Mouse (Mus musculus): Measurements from ENCODE around the gene Msi2. TPM values are rescaled to one million over a fixed set of nuclear protein-coding genes. Genes with fewer than 3 reads are reported as not detected.

Msi2 gene
- polyA plus RNA-seq, 3 experiments from 2014 or later: 23.6 to 30.8 (median 26.0) TPM

DNA sequence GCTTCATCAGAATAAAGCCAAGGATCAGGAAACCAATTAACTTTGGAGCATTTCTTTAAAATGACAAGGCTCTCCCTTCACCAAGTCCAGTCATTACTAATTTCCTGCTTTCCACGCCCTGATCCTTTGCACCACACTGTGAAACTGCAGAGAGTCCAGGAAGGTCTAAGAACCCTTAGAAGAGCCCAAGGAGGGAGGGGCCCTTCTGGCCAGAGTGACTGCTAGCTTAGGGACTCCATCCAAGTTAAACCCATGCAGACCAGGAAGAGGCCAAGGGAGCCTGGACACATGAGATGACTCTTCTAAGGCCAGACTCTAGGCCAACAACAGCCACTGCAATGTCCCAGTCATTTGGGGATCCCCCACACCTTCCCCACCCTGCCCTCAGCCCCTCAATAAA lies 83.7 kb downstream of the Msi2 start:
- no peak for ATAC-seq

DNA sequence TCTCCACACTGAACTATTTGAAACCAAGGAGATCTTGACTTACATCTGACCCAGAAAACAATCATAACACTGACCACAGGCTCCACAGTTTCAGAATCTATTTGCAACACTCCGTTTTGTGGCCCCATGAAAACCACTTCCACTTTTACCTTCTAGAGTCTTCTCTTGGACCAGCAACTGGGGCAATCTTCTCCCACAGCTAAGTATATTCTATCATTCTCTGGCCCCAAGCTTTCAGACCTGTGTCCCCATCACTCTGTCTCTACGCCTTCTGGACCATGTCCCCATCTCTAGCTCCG lies 86.4 kb downstream of the Msi2 start:
- no peak for ATAC-seq

DNA sequence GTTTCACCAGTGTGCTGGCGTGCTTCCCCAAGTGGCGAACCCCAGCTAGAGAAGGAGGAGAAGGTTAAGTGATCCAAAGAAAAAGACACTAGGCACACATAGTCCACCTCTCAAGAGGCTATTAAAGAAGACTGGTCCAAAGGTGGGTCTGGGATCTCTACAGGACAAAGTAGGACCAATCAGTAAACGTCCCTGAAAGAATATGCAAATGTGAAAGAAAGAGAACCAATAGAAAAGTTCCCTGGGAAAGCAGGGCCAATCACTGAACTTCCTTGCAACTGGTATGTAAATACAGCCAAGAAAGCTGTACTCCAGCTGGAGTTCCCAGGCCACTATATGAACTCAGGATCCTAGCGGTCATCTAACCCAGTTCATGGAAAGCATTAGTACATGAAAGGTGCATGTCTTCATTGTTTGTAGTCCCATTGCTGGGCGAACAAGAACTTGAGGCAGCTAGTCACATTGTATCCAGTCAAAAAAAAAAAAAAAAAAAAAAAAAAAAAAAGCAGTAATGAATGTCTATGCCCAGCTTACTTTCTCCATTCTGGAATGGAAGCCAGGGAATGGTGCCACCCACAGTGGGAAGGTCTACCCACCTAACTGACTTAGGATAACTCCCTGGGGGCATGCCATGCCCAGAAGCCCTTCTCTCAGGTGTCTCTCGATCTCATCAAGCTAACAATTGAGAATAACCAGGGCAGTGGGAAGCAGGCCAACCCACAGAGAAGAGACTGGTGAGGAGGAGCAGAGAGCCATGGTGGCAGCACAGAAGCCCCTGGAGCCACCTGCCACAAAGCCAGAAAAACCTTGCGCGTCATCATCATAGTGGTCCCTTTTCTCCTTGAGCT lies 87.0 kb downstream of the Msi2 start:
- ATAC-seq: no peak

DNA sequence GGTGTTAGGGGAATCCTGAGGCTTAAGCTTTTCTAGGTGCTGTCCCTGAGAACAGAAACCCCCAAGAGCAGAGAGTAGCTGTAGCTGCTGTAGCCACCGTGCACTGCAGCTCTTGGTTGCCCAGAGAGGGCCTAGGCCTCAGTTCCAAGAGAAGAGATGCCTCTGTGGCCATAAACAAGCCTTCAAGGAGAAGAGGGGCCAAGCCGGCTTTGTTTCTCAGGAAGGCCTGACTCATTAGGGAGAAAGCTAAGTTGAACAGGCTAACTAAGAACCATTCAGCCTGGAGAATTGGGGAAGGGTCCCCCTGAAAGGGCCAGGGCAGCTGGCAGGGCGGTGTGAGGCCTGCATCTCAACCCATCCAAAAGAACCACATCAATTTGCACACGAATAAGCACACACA lies 88.7 kb downstream of the Msi2 start:
- ATAC-seq: peak; percentile 30

DNA sequence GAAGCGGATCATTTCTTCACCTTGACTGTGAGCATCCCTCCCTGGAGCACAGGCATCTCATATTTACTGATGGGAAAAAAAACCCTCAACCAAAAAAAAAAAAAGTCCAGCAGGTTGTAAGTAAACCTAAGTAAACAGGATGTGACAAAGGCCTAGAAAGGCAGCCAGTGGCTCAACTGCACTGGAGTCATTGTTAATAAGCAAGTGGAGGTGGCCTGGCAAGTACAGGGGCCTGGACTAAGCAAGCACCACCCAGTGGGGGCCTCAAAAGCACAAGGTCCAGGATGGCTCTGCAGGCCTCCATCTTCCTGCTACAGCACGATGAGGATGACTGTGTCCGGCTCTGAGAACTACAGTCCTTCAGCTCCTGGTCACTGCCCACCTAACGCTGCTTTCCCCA lies 89.1 kb downstream of the Msi2 start:
- ATAC-seq: peak; percentile 56

DNA sequence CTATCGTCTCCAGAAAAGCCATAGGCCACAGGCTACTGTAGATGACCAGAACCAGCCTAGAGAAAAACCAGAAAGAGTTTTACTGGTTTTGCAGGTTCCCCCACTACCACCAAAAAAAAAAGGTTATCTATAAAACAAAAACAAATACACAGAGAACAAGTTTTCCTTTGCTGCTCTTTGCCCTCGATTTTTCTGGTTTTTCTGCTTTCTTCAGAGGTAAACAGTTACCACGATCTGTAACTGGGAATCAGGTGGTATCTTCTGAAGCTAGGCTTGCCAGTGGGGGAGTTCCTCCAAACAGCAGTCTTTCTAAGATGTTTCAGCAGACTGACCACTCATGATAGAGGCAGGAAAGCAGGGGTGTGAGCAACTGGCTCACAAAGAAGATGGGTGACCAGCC lies 89.6 kb downstream of the Msi2 start:
- ATAC-seq: no peak

DNA sequence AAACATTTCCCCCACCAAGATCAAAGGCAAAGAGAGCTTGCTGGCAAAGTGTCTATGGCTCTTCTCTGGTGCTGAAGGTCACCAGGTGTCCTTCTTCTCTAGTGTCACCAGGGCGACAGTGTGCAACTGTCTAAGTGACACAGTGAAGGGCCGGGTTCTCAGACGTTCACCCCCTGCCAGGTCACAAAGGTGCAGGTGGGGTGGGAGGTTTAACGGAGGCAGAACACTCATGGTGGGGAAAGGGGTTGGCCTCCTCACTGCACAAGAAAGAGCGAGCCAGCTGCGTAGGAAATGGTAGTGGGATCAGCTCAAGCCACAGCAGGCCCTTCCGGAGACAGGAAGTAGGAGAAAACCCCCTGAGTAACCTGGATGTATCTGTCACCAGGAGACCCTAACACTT lies 91.0 kb downstream of the Msi2 start:
- ATAC-seq: peak; percentile 57

DNA sequence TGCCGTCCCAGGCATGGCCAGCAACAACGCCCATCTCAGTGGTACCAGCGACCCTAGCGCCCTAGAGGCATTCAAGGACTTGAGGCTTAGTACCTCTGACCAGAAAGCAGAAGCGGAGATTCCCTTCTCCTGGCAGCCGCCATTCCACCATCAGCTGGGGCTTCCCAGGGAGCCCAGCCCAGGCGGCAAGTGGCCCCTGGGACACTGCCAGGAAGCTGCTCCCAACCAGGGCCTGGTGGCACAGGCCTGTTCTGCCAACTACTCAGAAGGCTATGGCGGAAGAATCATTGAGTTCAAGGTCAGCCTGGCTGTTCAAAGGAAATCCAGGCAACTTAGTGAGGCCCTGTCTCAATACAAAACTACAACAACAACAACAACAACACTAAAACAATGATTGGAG lies 91.7 kb downstream of the Msi2 start:
- no peak for ATAC-seq

DNA sequence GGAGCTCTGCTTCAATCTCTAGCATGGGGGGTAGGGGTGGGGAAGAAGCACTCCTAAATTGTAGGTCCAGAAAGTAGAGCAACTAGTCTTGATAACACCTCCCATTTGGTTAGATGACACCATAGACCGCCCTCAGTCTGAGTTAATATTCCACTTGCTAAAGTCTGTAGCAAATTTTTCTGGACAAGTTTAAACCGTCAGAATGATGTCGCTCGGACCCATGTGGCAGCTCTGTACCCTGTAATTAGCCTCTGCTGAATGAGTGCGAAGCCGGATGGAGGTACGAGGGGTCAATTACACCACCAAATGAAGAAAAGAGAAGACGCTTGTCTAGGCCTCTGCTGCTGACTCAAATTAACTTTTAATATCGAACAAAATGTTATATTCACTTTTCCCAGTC lies 92.3 kb downstream of the Msi2 start:
- no peak for ATAC-seq

DNA sequence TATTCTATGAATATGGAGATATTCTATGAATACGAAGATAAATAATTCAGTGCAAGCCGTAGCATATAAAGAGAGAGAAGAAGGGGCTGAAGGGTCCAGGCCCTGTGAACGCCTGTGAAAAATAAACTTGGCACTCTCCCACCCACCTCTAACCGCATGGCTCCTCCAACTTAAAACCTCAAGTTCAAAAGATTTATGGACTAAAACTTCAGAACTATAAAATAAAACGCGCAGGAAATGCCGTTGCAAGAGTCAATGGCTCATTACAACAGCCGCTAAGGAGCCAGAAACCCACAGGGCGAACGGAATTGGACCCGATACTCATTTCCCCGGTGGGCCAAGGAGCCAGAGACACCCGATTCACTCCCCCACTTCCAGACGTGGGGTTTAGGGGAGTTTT lies 93.2 kb downstream of the Msi2 start:
- no peak for ATAC-seq

DNA sequence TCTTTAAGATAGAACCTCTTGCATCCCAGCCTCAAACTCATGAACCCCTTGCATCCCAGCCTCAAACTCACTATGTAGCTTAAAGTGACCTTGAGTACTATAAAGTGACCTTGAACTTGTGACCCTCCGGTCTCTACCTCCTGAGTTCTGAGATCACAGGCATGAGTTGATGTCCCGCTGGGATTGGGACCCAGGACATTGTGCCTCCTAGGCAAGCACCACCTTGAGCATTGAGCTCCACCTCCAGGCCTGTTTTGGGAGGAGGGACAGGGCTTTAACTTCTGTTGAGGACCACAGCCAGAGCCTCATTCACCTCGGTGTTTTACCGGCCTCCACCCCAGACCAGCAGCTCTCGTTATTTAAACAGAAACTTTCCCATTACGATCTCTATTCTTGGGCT lies 93.7 kb downstream of the Msi2 start:
- no peak for ATAC-seq

DNA sequence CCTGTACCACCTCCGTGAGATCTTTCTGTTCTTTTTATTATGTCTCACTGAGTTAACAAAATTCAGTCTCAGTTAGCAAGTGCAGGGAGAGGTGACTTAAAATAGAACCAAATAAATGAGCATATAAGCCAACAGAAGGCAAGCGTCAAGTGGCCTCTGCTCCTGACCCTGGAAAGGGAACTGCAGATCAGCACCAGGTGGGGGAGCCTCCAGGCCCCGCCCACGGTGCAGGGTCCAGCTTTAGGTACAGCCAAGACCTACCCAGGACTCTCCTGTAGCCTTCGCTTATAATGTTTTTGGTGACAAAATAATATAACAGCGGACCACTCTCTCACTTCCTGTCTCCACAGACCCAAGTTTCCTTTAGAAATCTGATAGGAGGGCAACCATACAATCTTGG lies 94.6 kb downstream of the Msi2 start:
- ATAC-seq: no peak

DNA sequence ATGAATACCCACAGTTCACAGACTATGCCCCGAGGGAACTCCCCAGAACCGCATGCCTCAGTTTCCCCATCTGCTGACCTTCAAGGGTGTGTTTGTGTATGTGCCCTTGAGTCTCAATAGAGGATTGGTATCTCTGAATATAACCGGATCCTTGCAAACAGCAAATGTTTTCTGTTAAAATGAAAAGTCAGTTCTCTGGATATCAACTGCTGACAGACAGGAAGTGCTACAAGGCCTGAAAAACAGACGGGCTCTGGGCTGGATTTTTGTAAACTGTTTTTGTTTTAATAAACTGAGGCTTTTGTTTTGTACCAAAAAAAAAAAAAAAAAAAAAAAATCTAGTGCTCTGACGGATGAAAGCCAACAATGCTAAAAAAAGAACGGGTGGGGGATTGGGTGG lies 95.8 kb downstream of the Msi2 start:
- ATAC-seq: no peak

DNA sequence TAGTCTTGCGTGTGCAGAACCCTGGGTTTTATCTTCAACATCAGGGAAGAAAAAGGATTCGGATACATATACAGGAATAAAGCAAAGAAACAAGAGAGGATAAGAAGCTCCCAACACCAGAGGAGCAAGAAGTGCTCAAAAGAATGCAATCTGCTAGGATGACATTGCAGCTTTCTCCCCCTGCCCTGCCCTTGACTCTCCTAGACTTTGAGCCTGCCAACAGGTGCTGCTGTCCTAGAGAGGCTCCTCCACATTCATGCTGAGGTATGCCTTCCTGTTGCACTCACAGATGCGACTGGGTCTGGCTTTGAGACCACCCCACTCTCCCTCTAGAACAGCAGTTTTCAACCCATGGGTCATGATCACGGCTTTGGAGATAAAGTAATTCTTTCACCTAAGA lies 96.5 kb downstream of the Msi2 start:
- ATAC-seq: no peak

DNA sequence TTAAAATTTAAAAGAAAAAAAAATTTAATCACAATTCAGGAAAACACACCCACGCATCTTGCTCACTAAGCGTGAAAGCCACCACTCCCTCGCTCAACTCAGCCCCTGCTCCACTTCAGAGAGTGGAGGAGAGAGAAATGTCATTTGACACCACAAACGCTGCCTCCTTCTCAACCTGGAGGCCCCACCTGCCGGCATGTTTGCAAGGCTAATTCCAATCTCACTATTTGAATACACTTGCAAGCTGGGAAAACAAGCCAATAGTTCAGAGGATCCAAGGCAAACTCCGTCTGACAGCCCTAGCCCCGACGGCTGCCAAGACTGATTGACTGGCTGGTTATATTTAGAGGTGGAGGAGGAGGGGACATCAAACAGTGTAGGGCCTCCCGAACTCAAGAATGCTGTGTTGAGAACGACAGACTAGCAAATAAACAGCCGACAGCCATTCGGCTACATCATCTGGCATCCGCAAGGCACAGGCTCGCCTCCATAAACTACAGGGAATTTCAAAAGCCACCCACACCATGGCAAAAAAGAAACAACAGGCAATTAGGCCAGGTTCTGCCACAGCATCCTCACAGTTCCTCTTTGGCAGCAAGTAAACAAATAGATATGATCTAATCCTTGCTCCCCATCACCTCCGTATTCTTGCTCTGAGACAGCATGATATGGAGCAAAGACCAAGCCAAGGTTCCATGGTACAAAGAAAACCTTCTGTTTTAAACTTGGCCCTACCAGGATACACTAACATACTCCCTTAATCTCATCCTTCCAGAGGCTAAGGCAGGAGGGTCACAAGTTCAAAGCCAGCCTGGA lies 97.9 kb downstream of the Msi2 start:
- ATAC-seq: peak; percentile 46

DNA sequence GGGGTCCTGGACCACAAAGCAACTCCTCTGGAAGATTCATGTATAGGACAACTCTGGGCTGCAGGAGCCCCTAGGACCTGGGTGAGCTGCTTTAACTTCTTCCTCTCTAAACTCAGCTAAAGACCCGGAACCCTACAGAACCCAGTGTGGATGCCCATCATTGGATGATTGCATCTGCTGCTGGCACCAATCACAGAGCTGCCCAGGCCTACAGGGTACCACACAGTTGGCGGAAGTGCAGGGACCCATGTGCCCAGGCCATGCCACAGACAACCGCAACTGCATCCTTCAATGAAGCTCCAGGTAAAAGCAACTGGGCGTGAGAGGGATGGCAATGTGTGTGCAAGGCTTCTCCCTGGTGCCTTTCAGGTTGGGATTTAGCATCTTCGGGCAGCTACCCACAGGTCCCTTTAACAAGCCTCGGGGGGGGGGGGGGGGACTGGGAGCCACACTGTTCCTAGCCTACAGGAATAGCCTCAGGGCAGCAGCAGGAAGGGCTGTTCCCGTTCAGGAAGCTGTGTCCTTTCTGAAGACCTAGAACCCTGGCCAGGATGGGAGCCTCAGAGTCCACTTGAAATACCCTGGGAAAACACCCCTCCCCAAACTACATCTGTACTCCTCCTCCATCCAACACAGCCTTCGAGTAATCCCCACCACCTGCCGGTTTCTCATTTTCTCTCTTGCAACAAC lies 98.7 kb downstream of the Msi2 start:
- ATAC-seq: peak; percentile 50

DNA sequence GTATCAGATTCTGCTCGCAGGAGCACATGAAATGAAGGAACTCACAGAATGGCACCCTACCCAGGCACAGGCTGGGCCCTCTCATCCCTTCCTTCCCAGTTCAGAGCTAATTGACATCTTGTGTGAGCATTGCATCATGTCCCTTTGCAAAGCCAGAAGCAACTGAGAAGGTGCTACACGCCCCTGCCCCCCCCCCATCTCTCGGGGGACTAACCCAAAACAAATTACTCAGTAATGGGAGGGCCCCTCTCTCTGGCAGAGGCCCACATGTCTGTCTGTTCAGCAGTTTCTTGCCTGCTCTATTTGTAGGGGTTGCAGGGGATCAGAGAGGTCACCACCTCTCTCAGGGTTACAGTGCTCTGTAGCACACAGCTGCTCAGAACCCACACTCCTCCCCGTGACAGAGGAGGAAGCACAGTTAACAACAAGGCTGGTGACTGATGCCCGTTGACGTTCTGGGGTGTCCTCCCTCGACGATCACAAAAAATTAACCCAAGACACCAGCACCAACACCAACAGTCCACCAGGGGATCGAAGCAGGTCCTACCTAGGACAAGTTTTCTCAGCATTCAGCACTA lies 99.5 kb downstream of the Msi2 start:
- ATAC-seq: peak; percentile 63

DNA sequence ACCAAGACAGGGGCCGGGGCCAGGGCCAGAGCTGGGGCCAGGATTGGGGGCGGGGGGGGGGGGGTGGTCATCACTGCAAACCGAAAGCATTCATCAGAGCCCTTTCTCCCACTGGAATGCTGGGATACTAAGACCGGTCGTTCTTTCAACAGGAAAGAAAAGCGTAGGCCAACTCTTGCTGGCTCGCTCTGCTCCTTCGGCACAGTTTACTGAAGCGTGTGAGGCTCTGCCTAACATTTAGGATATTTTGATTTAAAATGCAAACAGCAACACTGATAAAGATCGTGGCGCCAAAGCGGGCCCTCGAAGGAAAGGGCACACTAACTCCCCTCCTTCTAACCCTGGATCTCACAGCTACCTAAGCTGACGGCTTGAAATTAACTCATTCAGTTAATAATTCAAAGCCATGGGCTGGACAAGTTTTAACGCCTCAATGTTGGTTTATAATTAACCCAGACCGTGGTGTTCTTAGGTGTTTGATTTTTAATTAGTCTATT lies 100.3 kb downstream of the Msi2 start:
- no peak for ATAC-seq

DNA sequence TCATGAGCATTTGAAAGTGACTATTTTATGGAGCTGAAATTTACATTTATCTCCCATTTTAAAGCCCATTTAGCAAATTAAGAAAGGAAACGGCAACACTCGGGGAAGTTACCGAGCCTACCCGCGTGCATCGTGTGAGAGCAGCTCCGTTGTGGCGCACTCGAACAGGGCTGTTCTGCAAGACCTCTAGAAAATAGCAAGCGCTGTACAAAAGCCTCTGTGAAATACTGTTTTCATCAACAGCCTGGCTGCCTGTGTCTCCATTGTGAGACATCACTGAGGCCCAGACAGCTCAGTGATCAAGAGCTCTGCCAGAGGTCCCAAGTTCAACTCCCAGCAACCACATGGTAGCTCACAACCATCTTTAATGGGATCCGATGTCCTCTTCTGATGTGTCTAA lies 100.9 kb downstream of the Msi2 start:
- no peak for ATAC-seq

DNA sequence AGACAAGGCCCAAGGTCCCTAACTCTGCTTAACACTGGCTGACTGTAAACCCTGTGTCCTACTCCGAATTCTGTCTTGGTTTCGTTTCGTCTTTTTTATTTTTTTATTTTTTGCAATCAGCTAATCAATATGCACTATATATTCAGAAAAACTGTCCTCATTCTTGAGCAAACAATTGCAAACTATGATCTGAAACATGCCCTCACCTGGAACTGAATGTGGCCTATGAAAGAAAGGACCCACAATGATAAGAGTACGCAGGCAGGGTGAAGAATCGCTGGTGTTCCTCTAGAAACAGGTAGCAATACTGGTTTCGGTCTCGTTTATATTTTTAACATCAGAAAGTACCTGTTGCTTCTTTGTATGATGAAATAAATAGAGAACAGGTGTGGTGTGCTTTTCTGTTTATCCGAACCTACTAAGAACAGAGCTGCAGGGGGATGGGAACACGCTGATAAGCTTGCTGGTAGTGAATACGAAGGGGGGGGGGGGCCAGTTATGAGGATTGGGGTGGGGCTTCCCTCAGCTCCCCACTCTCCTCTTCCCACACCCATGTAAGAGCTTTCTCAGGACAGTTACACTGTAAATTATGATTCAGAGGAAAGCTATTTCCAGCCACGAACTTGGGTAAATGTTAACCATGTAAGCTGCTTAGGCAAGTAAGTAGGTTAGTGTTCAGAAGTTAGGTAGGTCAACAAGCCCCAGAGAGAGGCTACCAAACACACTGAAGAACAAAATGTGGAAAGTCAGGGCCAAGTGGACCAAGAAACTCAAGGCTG lies 103.6 kb downstream of the Msi2 start:
- ATAC-seq: peak; percentile 6

DNA sequence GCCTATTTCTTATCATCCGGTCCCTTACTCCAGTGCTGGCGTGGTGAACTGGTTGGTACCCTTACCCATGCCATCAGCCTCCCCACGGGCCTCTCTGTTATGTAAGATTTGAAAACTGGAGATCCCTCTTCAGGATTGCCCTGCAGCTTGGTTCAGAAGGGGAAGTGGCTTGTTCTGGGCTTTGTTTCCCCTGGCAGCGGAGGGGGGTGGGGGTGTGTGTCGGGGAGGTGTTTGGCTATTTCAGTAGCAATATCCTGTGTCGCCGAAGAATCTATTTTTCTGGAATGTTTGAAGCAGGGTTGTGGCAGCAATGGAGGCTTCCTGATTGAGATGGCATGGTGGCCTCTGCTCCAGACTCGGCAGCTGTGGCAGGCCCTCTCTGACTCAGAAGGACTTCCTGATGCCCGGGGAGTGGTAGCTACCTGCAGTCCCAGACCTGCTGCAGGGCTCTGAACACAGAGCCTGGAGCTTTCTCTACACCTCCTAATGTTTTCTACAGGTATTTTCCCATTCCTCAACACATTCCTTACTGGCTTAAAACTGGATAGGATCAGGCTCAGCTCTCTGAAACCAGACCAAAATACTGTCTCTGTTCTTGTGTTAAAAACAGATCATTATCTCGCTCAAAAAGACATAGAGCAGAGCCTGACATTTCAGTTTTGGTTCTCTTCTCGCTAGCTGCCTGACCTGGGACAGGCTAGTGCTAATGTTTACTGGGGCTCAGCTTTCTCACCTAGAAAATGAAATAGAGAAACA lies 104.4 kb downstream of the Msi2 start:
- ATAC-seq: peak; percentile 55

DNA sequence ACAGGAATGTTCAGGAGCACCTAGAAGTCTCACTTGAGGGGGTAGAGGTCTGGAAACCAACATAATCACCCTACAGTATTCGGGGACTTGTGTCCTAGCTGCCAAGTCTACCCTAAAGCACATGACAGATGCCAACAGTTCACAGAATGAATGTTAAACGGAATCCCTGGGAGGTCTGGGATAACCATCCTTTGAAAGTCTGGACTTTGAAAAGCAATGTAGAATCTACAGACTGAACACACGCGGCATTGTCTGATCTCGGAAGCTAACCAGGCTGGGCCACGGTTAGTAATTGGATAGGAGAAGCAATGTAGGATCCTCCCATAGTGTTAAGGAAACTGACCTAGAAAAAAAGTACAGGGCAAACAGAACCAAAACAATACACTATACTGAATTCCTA lies 105.3 kb downstream of the Msi2 start:
- ATAC-seq: no peak
